Mouse (Mus musculus) kidney, embryonic 16.5 days (tissue): ENCODE measurements at regions not wholly inside any gene's neighbourhood (a gene's known extent, or its start where the extent isn't known, plus 50 kb on each side); places are given as distances from the start of the nearest gene placed in this dataset.

Source experiments
- ATAC-seq: fragments of 200-750 bp; cut with Nextera tagmentation; 2 replicates; pipeline ENCODE4 v1.8.0; 2017; ENCODE audit warnings: moderate TSS enrichment; ENCODE audit not compliant: low FRiP score, low TSS enrichment
- H3K27ac ChIP-seq: fragments of 300-500 bp; sonication (generic); 2 replicates; pipeline ENCODE4 v1.5.1; 2014; ENCODE audit warnings: low read length
- H3K27me3 ChIP-seq: fragments of 300-500 bp; sonication (generic); 2 replicates; pipeline ENCODE4 v1.6.1; 2014; ENCODE audit warnings: low read length, control low read depth, mixed read lengths; ENCODE audit not compliant: insufficient read depth
- H3K36me3 ChIP-seq: fragments of 300-500 bp; sonication (generic); 2 replicates; pipeline ENCODE4 v1.6.1; 2014; ENCODE audit warnings: low read length, control low read depth, mixed read lengths; ENCODE audit not compliant: insufficient read depth
- H3K4me1 ChIP-seq: fragments of 300-500 bp; sonication (generic); 2 replicates; pipeline ENCODE4 v1.6.1; 2014; ENCODE audit warnings: low read length, control low read depth, mixed read lengths; ENCODE audit not compliant: insufficient read depth
- H3K4me2 ChIP-seq: fragments of 300-500 bp; sonication (generic); replicated peaks from 2 replicates; pipeline ENCODE4 v1.6.1; 2014; ENCODE audit warnings: low read depth, low read length
- H3K4me3 ChIP-seq: fragments of 300-500 bp; sonication (generic); 2 replicates; pipeline ENCODE4 v1.5.1; 2014; ENCODE audit warnings: mild to moderate bottlenecking, low read length
- H3K9ac ChIP-seq: fragments of 300-500 bp; sonication (generic); replicated peaks from 2 replicates; pipeline ENCODE4 v1.6.1; 2014; ENCODE audit warnings: low read length
- H3K9me3 ChIP-seq: fragments of 300-500 bp; sonication (generic); 2 replicates; pipeline ENCODE4 v1.6.1; 2016; ENCODE audit warnings: low read length, control low read depth
- WGBS: fragments of 180-500 bp; shearing (Covaris S2); extraction: QIAGEN DNeasy Blood & Tissue Kit; methylation state at CpG from one replicate; pipeline ENCODE4 v1.1.7; 2014; 5-methylcytosine and 5-hydroxymethylcytosine counted together

DNA sequence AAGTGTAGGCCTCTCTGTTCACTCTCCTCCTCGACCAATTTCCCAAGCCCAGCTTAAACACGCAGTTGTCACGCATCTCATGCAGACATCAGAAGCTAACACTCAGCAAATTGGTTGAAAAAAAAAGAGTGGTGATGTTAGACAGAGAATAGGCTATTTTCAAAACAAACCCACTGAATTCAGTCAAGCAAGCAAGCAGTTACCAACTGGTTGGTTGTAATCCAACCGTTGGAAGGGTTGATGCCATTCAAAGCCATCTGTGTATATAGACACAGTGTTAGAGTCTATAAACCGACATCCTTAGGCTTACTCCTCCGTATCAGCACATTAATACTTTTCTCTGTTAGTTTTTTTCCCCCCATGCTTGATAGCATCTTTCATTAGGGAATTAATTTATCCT is 307.6 kb upstream of the Auts2 start:
- ATAC-seq, result no peak
- no peaks in the 10 kb centered on the region for H3K4me1 ChIP-seq
- no peaks in the 10 kb centered on the region for H3K36me3 ChIP-seq
- no peaks in the 10 kb centered on the region for H3K27me3 ChIP-seq
- H3K4me2 ChIP-seq, result no peak overlapping the region
- H3K27ac ChIP-seq, result no peak overlapping the region
- 70% methylated on average over 6 of the region's 6 CpGs for WGBS
- H3K9ac ChIP-seq, result no peak overlapping the region
- no peak overlapping the region for H3K4me3 ChIP-seq
- no peaks in the 10 kb centered on the region for H3K9me3 ChIP-seq

DNA sequence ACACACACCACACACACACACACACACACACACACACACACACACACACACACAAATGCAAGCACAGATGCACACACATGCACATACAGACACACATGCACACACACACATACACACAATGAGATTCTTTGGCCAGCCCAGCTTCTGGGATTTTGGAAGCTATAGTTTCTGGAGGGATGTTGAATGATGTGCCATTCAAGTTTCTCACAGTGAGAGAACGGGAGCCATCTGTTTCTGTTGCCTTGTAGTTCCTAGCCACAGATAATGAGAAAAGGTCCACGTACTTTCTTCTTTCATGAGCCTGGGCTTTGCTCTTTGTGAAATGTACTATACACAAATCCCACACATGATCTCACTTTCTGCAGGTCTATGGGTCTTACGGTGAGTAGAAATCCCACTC is 304.9 kb upstream of the Auts2 start:
- Histone ChIP-seq H3K27ac (no peak overlapping the region), H3K27me3 (no peaks in the 10 kb centered on the region), H3K4me2 (no peak overlapping the region), H3K36me3 (no peaks in the 10 kb centered on the region), H3K9me3 (no peaks in the 10 kb centered on the region), H3K4me3 (no peak overlapping the region), H3K9ac (no peak overlapping the region), H3K4me1 (no peaks in the 10 kb centered on the region)
- no peak for ATAC-seq
- 72% methylated on average over 3 of the region's 3 CpGs for WGBS

DNA sequence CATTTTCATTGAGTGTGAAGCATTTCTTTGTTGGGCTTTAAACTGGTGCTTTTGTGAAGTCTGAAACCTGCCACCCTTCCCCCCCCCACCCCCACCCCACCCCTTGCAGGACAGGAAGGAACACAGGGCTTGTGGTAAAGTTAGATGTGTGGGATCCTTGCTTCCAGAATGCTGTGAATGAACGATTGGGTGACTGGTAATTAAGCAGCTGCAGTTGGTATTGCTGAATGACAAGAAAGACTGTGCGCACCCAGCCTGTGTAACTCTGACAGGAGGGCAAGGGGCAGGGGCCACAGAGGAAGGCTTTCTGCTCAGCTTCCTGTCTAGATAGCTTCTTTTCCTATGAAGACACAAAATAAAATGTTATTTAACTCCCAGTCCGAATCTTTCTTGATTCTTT is 300.1 kb upstream of the Auts2 start:
- Histone ChIP-seq H3K4me2 (no peak overlapping the region), H3K9ac (no peak overlapping the region), H3K27ac (no peak overlapping the region), H3K9me3 (no peaks in the 10 kb centered on the region), H3K4me3 (no peak overlapping the region), H3K36me3 (no peaks in the 10 kb centered on the region), H3K27me3 (no peaks in the 10 kb centered on the region), H3K4me1 (no peaks in the 10 kb centered on the region)
- no peak for ATAC-seq
- WGBS, result 19% methylated on average over 3 of the region's 3 CpGs

DNA sequence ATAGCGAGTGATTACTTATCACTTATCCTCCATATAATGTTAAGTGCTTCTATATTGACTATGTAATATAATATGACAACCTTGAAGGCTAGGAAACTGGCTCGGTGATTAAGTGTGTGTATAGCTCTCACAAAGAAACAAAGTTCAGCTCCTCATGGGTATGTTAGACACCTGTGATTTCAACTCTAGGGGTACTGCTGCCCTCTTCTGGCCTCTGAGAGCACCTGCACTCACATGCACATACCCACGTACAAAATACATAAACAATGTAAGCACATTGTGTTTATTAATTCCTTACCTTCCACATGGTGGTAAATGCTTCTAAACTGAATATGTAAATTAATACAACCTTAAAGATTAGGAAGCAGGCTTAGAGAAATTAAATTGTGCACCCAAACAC is 298.6 kb upstream of the Auts2 start:
- Histone ChIP-seq H3K4me1 (no peaks in the 10 kb centered on the region), H3K4me2 (no peak overlapping the region), H3K27ac (no peak overlapping the region), H3K27me3 (no peaks in the 10 kb centered on the region), H3K36me3 (no peaks in the 10 kb centered on the region), H3K9ac (no peak overlapping the region), H3K4me3 (no peak overlapping the region), H3K9me3 (no peaks in the 10 kb centered on the region)
- ATAC-seq, result no peak
- 93% methylated on average over 3 of the region's 3 CpGs for WGBS

DNA sequence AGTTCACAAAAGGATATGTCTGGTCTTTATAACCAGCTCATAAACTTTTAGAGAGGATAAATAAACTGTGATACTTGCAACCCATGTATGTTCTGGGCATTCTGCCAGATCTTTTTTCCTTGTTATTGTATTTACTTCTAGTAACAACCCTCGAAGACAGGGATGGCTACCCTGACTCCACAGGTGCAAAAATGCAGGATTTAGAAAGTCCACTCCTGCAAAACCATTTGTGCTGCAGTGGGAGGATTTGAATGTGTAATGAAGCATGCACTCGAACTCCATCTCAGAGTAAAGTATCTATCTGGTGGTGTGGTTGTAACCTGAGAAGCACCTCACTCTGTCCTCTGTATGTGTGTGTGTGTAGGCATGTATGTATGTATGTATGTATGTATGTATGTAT is 294.3 kb upstream of the Auts2 start:
- no peak overlapping the region for H3K27ac ChIP-seq
- no peaks in the 10 kb centered on the region for H3K4me1 ChIP-seq
- H3K4me2 ChIP-seq, result no peak overlapping the region
- H3K27me3 ChIP-seq, result no peaks in the 10 kb centered on the region
- no peak overlapping the region for H3K9ac ChIP-seq
- H3K4me3 ChIP-seq, result no peak overlapping the region
- WGBS, result 4% methylated on average over 2 of the region's 2 CpGs
- peak; percentile 87 for ATAC-seq
- no peaks in the 10 kb centered on the region for H3K36me3 ChIP-seq
- H3K9me3 ChIP-seq, result no peaks in the 10 kb centered on the region

DNA sequence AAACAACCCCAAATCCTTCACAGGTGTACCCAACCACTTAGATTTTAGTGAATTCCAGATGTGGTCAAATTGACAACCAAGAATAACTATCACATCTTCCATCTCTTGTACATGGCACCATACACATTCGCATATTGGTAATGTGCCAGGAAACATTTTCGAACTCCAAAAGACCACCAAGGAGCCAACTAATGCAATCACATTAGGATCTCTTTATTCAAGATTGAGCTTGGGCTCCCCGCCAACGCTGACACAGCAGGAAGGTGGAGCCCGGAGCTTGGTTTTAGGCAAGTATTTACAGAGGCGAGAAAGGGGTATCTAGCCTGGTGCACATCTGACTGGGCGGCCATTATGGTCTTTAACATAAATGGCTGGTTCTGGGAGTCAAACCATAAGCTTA is 285.8 kb upstream of the Auts2 start:
- Histone ChIP-seq H3K4me2 (no peak overlapping the region), H3K9ac (no peak overlapping the region), H3K4me3 (no peak overlapping the region), H3K4me1 (0 out of 2 replicates have a peak, but pooled peaks cover 3% of the 10 kb centered on the region), H3K27me3 (no peaks in the 10 kb centered on the region), H3K36me3 (no peaks in the 10 kb centered on the region), H3K9me3 (0 out of 2 replicates have a peak, but pooled peaks cover 2% of the 10 kb centered on the region), H3K27ac (no peak overlapping the region)
- ATAC-seq, result no peak
- 86% methylated on average over 7 of the region's 7 CpGs for WGBS

DNA sequence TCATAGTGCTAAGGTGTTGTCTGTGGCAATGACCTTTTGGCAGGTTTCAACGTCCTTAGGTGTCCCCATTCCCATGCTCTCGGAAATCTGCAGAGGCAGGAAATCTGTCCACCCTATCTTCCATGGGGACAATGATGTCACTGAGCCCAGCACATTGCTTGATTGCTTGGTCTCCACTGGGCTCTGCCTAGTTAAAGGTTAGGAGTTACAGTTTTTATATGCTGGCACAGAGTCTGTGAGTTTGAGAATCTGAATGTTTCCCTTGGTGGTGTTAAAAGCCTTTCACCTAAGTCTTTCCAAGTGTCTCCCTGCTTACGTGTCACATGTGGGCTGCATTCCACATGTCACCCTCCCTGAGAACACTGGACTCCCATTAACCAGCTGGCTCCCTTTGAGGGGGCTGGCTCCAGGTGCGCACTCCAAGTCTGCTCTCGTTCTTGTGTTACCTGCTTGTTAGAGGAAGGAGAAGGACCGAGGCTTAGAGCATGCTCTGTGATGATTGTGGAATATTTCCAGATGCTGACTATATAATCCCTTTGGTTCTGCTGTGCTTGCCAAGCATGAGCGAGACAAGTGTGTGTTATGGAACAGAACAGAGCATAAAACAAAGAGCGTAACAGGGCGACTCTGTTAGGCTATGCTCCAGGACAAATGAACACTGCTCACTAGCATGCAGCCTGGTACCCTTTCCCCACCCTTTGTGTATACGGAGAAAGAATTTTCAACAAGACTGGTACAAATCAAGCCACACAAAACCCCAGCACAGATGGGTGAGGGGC is 284.6 kb upstream of the Auts2 start:
- H3K36me3 ChIP-seq, result no peaks in the 10 kb centered on the region
- no peak overlapping the region for H3K4me2 ChIP-seq
- ATAC-seq, result no peak
- no peaks in the 10 kb centered on the region for H3K27me3 ChIP-seq
- H3K4me3 ChIP-seq, result no peak overlapping the region
- H3K9me3 ChIP-seq, result 0 out of 2 replicates have a peak, but pooled peaks cover 2% of the 10 kb centered on the region
- H3K9ac ChIP-seq, result no peak overlapping the region
- WGBS, result 78% methylated on average over 10 of the region's 10 CpGs
- H3K27ac ChIP-seq, result no peak overlapping the region
- H3K4me1 ChIP-seq, result 0 out of 2 replicates have a peak, but pooled peaks cover 3% of the 10 kb centered on the region

DNA sequence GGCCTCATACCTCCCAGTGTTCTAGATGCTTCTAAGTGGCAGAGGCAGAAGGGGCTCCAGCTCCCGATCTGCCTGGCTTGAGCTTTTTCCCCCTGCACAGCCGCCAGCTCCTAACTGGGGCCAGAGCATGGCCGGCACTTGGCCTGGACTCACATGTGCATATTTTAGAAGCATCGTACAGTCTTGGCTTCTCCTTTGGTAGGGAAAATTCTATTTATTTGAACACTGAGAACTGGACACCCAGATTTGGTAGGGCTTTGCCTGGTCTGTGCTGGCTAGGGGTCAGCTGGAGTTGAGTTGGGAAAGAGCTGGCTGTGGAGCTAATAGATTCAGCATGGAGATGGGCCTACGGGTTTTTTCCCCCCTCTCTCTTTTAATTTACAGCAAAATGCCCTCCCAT is 282.9 kb upstream of the Auts2 start:
- H3K27ac ChIP-seq, result no peak overlapping the region
- no peak; the same call in 1 of the 2 replicates for ATAC-seq
- 0 out of 2 replicates have a peak, but pooled peaks cover 3% of the 10 kb centered on the region for H3K4me1 ChIP-seq
- no peak overlapping the region for H3K9ac ChIP-seq
- no peaks in the 10 kb centered on the region for H3K36me3 ChIP-seq
- H3K4me3 ChIP-seq, result no peak overlapping the region
- H3K27me3 ChIP-seq, result no peaks in the 10 kb centered on the region
- no peak overlapping the region for H3K4me2 ChIP-seq
- 89% methylated on average over 5 of the region's 5 CpGs for WGBS
- H3K9me3 ChIP-seq, result 0 out of 2 replicates have a peak, but pooled peaks cover 2% of the 10 kb centered on the region

DNA sequence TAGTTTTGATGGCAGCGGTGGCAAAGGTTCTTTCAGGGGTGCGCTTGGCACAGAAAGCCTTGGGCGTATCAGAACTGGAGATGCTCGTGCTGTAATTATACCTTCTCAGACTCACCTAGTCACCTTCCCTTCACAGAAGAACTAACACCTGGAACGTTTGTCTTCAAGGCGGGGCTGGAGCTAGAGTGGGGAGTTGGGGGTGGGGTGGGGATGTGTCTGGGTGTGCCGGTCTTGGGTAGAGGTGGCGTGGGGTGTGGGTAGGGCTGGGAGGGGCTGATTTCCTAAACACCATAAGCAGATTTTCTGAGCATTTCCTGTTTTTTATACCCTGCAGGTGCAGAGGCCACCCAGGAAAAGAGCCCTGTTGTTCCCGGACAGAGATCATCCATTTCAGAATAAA is 274.5 kb upstream of the Auts2 start:
- no peaks in the 10 kb centered on the region for H3K4me1 ChIP-seq

DNA sequence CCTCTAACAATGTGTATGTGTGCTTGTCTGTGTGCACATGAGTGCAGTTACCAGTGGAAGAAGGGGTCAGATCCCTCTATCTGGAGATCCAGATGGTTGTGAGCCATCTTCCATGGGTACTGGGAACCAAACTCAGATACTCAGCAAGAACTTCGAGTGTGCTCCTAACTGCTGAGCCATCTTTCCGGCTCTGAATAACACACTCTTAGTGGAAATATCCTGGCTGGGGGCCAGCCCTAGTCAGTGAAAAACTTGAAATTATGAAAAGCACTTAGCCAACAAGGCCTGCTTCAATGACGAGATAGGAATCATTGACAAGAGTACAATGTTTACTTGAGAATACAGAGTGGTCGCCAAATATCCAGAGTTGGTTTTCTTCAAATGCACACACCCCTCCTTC is 266.0 kb upstream of the Auts2 start:
- no peak overlapping the region for H3K27ac ChIP-seq
- H3K27me3 ChIP-seq, result no peaks in the 10 kb centered on the region
- no peaks in the 10 kb centered on the region for H3K36me3 ChIP-seq
- ATAC-seq, result no peak
- 83% methylated on average over 4 of the region's 4 CpGs for WGBS
- 0 out of 2 replicates have a peak, but pooled peaks cover 3% of the 10 kb centered on the region for H3K9me3 ChIP-seq
- H3K9ac ChIP-seq, result no peak overlapping the region
- H3K4me1 ChIP-seq, result no peaks in the 10 kb centered on the region
- no peak overlapping the region for H3K4me2 ChIP-seq
- H3K4me3 ChIP-seq, result no peak overlapping the region

More for the DNA sequence above, 274.5 kb upstream of the Auts2 start:
- WGBS, result 91% methylated on average over 9 of the region's 9 CpGs
- H3K9ac ChIP-seq, result no peak overlapping the region
- H3K36me3 ChIP-seq, result no peaks in the 10 kb centered on the region
- no peak for ATAC-seq
- no peak overlapping the region for H3K4me3 ChIP-seq
- H3K27me3 ChIP-seq, result no peaks in the 10 kb centered on the region
- no peak overlapping the region for H3K27ac ChIP-seq
- H3K4me2 ChIP-seq, result no peak overlapping the region
- 0 out of 2 replicates have a peak, but pooled peaks cover 3% of the 10 kb centered on the region for H3K9me3 ChIP-seq
